Mouse (Mus musculus) myocyte (in vitro differentiated cells): ENCODE measurements around the gene Kidins220.

Source experiments
- POLR2A ChIP-seq: IDR thresholded peaks from one replicate; pipeline ENCODE4 v1.6.1; 2011; ENCODE audit warnings: low read depth, mild to moderate bottlenecking, control low read depth, moderate library complexity; ENCODE audit not compliant: insufficient read length
- USF1 ChIP-seq: IDR thresholded peaks from one replicate; pipeline ENCODE4 v1.6.1; 2011; ENCODE audit warnings: low read depth, mild to moderate bottlenecking, control low read depth, moderate library complexity

GRCm38 (mm10) chr12:25037222-25037621, 62.5 kb downstream of the Kidins220 start:
- no peak for TF ChIP-seq POLR2A
- no peak for TF ChIP-seq USF1
